Mouse (Mus musculus) CH12.LX (cell line): ENCODE results near the gene Tapt1. TPM values are rescaled to one million over a fixed set of nuclear protein-coding genes. Genes with fewer than 3 reads are reported as not detected.

Source experiments
- DNase-seq: peaks from one replicate; pipeline ENCODE4 v3.0.0-alpha.2; 2013; ENCODE audit errors: extremely low read depth
- H3K27ac ChIP-seq: 2 replicates; pipeline ENCODE4 v1.5.1; 2012; ENCODE audit warnings: low read depth, mild to moderate bottlenecking, control low read depth, moderate library complexity; ENCODE audit not compliant: insufficient read depth
- H3K27me3 ChIP-seq: replicated peaks from 2 replicates; pipeline ENCODE3; 2012; ENCODE audit warnings: inconsistent platforms
- H3K36me3 ChIP-seq, 2 experiments: replicated peaks in 1 of 2; 2 replicates each; pipeline versions ENCODE3 to v1.6.1; 2012; ENCODE audit warnings: inconsistent platforms in 1 of 2, low read length in 1 of 2, mild to moderate bottlenecking in 1 of 2, mixed read lengths in 1 of 2, moderate library complexity in 1 of 2; ENCODE audit not compliant: control insufficient read depth in 1 of 2, insufficient read depth in 1 of 2
- H3K4me1 ChIP-seq, 2 experiments: 2 replicates each; pipeline ENCODE4 v1.6.1; 2012; ENCODE audit warnings: inconsistent platforms in 1 of 2, moderate library complexity in 1 of 2; ENCODE audit not compliant: insufficient read depth in 2 of 2, control insufficient read depth in 1 of 2
- H3K4me2 ChIP-seq: 2 replicates; pipeline ENCODE4 v1.6.1; 2012; ENCODE audit warnings: low read depth, mild to moderate bottlenecking, control low read depth; ENCODE audit not compliant: poor library complexity, insufficient read depth, severe bottlenecking
- H3K4me3 ChIP-seq, 3 experiments: fragments of 150-350 bp in 1 of 3; sonication (generic) in 1 of 3; replicated peaks in 1 of 3; 2 replicates each; pipeline versions ENCODE3 to v1.5.1; 2011 to 2012; ENCODE audit warnings: low read depth in 2 of 3, low read length in 2 of 3, mild to moderate bottlenecking in 2 of 3, moderate library complexity in 2 of 3, control low read depth in 1 of 3, improper control_type of control experiment in 1 of 3, inconsistent platforms in 1 of 3, mixed read lengths in 1 of 3; ENCODE audit not compliant: poor library complexity in 1 of 3
- H3K79me2 ChIP-seq: replicated peaks from 2 replicates; pipeline ENCODE4 v1.6.1; 2012; ENCODE audit warnings: mild to moderate bottlenecking, moderate library complexity; ENCODE audit not compliant: control insufficient read depth, poor library complexity, insufficient read depth, severe bottlenecking; ENCODE audit errors: extremely low read depth
- H3K9ac ChIP-seq: 2 replicates; pipeline ENCODE4 v1.6.1; 2012; ENCODE audit warnings: low read depth, mild to moderate bottlenecking, control low read depth, moderate library complexity; ENCODE audit not compliant: insufficient read depth
- H3K9me3 ChIP-seq: replicated peaks from 2 replicates; pipeline ENCODE3; 2012; ENCODE audit warnings: low read length, inconsistent platforms, mixed read lengths
- CHD2 ChIP-seq: IDR thresholded peaks from 2 replicates; pipeline ENCODE4 v1.6.1; 2011; ENCODE audit warnings: low read length, improper control_type of control experiment
- CTCF ChIP-seq, 2 experiments: IDR thresholded peaks in 1 of 2; conservative IDR thresholded peaks in 1 of 2; 2 replicates each; pipeline ENCODE4 v1.5.1; 2011 to 2012; ENCODE audit warnings: low read depth in 2 of 2, low read length in 2 of 2, improper control_type of control experiment in 1 of 2, inconsistent platforms in 1 of 2, mild to moderate bottlenecking in 1 of 2, moderate library complexity in 1 of 2
- E2F4 ChIP-seq: IDR thresholded peaks from 2 replicates; pipeline ENCODE4 v1.6.1; 2011; ENCODE audit warnings: low read depth, low read length, improper control_type of control experiment; ENCODE audit not compliant: insufficient replicate concordance
- ELF1 ChIP-seq: IDR thresholded peaks from 2 replicates; pipeline ENCODE4 v1.6.1; 2014; ENCODE audit warnings: low read depth, mild to moderate bottlenecking, inconsistent platforms, low read length, improper control_type of control experiment
- EP300 ChIP-seq: IDR thresholded peaks from 2 replicates; pipeline ENCODE4 v1.6.1; 2011; ENCODE audit warnings: low read length, improper control_type of control experiment
- HCFC1 ChIP-seq: IDR thresholded peaks from 2 replicates; pipeline ENCODE4 v1.6.1; 2012; ENCODE audit warnings: low read depth, mild to moderate bottlenecking, inconsistent platforms, low read length, improper control_type of control experiment
- MAFK ChIP-seq: IDR thresholded peaks from 2 replicates; pipeline ENCODE4 v1.6.1; 2011; ENCODE audit warnings: low read length, improper control_type of control experiment; ENCODE audit not compliant: insufficient replicate concordance
- MAX ChIP-seq: IDR thresholded peaks from 2 replicates; pipeline ENCODE4 v1.6.1; 2011; ENCODE audit warnings: low read length, improper control_type of control experiment
- NRF1 ChIP-seq: IDR thresholded peaks from 2 replicates; pipeline ENCODE4 v1.6.1; 2014; ENCODE audit warnings: low read depth, mild to moderate bottlenecking, inconsistent platforms, low read length, improper control_type of control experiment, moderate library complexity
- POLR2A ChIP-seq: IDR thresholded peaks from 2 replicates; pipeline ENCODE4 v1.6.1; 2011; ENCODE audit warnings: low read depth, mild to moderate bottlenecking, improper control_type of control experiment, low read length
- POLR2AphosphoS2 ChIP-seq: IDR thresholded peaks from 2 replicates; pipeline ENCODE4 v1.6.1; 2011; ENCODE audit warnings: low read depth, low read length, improper control_type of control experiment
- SMC3 ChIP-seq: IDR thresholded peaks from 2 replicates; pipeline ENCODE4 v1.6.1; 2011; ENCODE audit warnings: low read depth, low read length, improper control_type of control experiment
- UBTF ChIP-seq: IDR thresholded peaks from 2 replicates; pipeline ENCODE4 v1.6.1; 2012; ENCODE audit warnings: low read depth, mild to moderate bottlenecking, inconsistent platforms, low read length, improper control_type of control experiment, moderate library complexity
- USF1 ChIP-seq: IDR thresholded peaks from 2 replicates; pipeline ENCODE4 v1.6.1; 2014; ENCODE audit warnings: low read depth, mild to moderate bottlenecking, inconsistent platforms, low read length, improper control_type of control experiment
- USF2 ChIP-seq: conservative IDR thresholded peaks from 2 replicates; pipeline ENCODE4 v1.6.1; 2011; ENCODE audit warnings: low read depth, low read length, improper control_type of control experiment
- ZC3H11A ChIP-seq: IDR thresholded peaks from 2 replicates; pipeline ENCODE4 v1.6.1; 2012; ENCODE audit warnings: low read depth, mild to moderate bottlenecking, inconsistent platforms, low read length, improper control_type of control experiment
- dilution Hi-C: fragments of 300-500 bp; cut with MboI; formaldehyde crosslinking; loops from 2 replicates; pipeline ENCODE4 v1.14.3; 2020; ENCODE audit warnings: low sequenced_read_pairs; ENCODE audit not compliant: extremely low pct_unique_long_range_greater_than_20kb, extremely low pct_ligation_motif_present
- in situ Hi-C: fragments of 300-500 bp; cut with MboI; formaldehyde crosslinking; loops from 3 replicates; pipeline ENCODE4 v1.14.3; 2019; ENCODE audit warnings: low sequenced_read_pairs, low pct_ligation_motif_present, low pct_unique_long_range_greater_than_20kb, mixed read lengths
- polyA plus RNA-seq: library from polyadenylated mRNA; unstranded; fragments of >175 nt; gene quantifications from 2 replicates; pipeline ENCODE4 v1.2.1, GENCODE M21; 2012; ENCODE audit warnings: low read depth; ENCODE audit not compliant: insufficient read length
- total RNA-seq, 2 experiments: library from RNA; depleted of rRNA; stranded (reverse); fragments of 300-350 nt in 1 of 2; fragments of >200 nt in 1 of 2; gene quantifications; 2 replicates each; pipeline ENCODE4 v1.2.3; 2012 to 2014

The Tapt1 gene
- total and polyA plus RNA-seq, 3 experiments, result 15.7 to 40.8 (median 33.5) TPM

GRCm38 (mm10) chr5:44246493-44247217, 20.2 kb upstream of the Tapt1 start:
- Histone ChIP-seq H3K9me3 (no peaks in the 10 kb centered on the region), H3K4me1 (0 out of 4 replicates have a peak, but pooled peaks cover 0 to 2% of the 10 kb centered on the region in 2 experiments), H3K27me3 (peaks cover 1% of the 10 kb centered on the region), H3K27ac (no peak overlapping the region), H3K79me2 (no peaks in the 10 kb centered on the region), H3K36me3 (no peaks in the 10 kb centered on the region), H3K4me2 (no peak overlapping the region), H3K9ac (no peak overlapping the region), H3K4me3 (no peak overlapping the region)
- dilution Hi-C loops (no loop called here), in situ Hi-C loops (loop anchor here (25.0 kb wide), 1 partner anchor 359 kb away; no protein-coding TSS in a partner anchor)
- no peak for TF ChIP-seq MAX
- TF ChIP-seq HCFC1, result no peak
- TF ChIP-seq E2F4, result no peak
- TF ChIP-seq EP300, result no peak
- TF ChIP-seq MAFK, result no peak
- no peak for TF ChIP-seq ELF1
- TF ChIP-seq CHD2, result no peak
- no peak for TF ChIP-seq SMC3
- TF ChIP-seq USF1, result no peak
- no peak for TF ChIP-seq ZC3H11A
- TF ChIP-seq UBTF, result no peak
- TF ChIP-seq USF2, result no peak
- TF ChIP-seq POLR2A, result no peak
- TF ChIP-seq POLR2AphosphoS2, result no peak
- DNase-seq, result no peak

- in situ Hi-C loops, result loop anchor here (25.0 kb wide), 1 partner anchor 358 kb away; no protein-coding TSS in a partner anchor
- Histone ChIP-seq H3K27me3 (peaks cover 1% of the 10 kb centered on the region), H3K79me2 (no peaks in the 10 kb centered on the region), H3K27ac (no peak overlapping the region), H3K4me1 (peaks cover 4 to 11% of the 10 kb centered on the region in 2 experiments; a peak in 3 of 4 replicates), H3K9ac (peak overlapping the region; percentile 36; the same call in 1 of the 2 replicates), H3K4me3 (no peak overlapping the region), H3K9me3 (no peaks in the 10 kb centered on the region), H3K4me2 (peak overlapping the region; percentile 26), H3K36me3 (no peaks in the 10 kb centered on the region)
- dilution Hi-C loops, result no loop called here
- TF ChIP-seq NRF1, result no peak
- peak in 1 of 2 experiments; percentile 51; a peak in 2 of 4 replicates for TF ChIP-seq CTCF (conservative IDR thresholded peaks at IDR 0.05 in 1 of 2, IDR thresholded peaks at IDR 0.05 in 1 of 2; ENCODE audit: low read depth in 2 of 2, low read length in 2 of 2)
- DNase-seq, result no peak
Observed at GRCm38 (mm10) chr5:44244894-44245423, 18.5 kb upstream of the Tapt1 start.
